Mouse (Mus musculus): ENCODE data around the gene Eef1g.

DNA sequence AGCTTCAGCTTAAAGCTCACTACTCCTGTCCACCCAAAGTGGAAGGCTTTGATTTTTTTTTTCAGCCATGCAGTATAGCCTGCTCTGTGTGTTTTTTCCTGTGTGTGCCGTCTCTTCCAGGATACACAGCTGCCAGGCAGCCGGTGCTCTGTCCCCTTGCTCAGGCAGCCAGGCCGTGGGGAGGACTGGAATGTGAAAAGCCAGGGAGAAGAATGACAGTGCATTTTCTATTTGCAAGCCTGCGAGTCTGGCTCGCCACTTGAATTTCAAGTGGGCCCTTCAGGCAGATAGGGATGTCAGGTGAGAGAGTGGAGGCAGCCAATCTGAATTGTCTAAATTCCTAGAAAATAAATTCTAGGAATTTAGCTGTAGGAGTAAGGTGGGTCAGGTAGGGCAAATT is 61.0 kb downstream of the Eef1g start:
- TF ChIP-seq CTCF (conservative IDR thresholded peaks at IDR 0.05; ENCODE audit: insufficient read depth, insufficient read length, low read depth, low read length), result no peak
- no peak for TF ChIP-seq POLR2A (IDR thresholded peaks at IDR 0.05; ENCODE audit: low read depth, low read length)

All from kidney, adult 2 months (tissue).